Mouse (Mus musculus) liver, postnatal 0 days (tissue): ENCODE measurements around the gene Sytl1.

ENCODE experiments used
- CTCF ChIP-seq: sonication (generic); IDR thresholded peaks from 2 replicates; pipeline ENCODE4 v1.5.1; 2016; ENCODE audit warnings: antibody characterized with exemption, low read depth
- EP300 ChIP-seq: IDR thresholded peaks from 2 replicates; pipeline ENCODE4 v1.6.1; 2016; ENCODE audit warnings: antibody characterized with exemption, low read depth, mild to moderate bottlenecking

DNA sequence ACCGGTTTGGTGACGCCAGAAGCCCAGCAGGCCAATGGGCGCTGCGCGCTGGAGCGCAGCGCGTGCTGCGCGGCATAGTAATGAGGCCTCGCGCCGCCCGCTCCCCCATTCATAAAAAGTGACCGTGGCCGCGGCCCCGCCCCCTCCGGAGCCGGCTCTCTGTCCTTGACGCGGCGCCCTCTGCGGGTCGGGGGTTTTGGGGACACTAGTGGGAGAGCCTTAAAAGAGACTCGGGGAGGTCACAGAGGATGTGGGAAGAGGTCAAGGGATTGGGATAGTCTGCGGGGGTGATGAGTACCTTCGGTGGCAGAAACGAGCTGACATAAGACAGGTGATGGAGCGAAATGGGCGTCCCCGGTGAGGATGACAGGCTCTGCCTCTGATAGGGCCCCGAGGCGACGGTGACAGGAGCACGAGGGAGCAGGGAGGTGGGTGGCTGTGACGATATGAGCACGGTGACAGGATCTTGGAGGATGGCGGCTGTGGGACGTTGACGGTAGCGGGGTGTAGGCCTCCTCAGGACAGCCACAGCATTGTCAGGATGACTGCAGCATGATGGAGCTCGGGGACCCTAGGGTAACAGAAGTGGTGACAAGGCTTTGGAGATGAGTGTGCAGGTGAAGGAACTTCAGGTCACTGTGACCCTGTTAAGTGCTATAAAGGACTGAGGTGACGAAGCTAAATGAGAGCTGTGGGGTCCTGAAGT lies 50.2 kb downstream of the Sytl1 start:
- TF ChIP-seq EP300, result no peak
- TF ChIP-seq CTCF, result peak; percentile 32; the same call in 1 of the 2 replicates
